Mouse (Mus musculus): ENCODE measurements at regions not wholly inside any gene's neighbourhood (a gene's known extent, or its start where the extent isn't known, plus 50 kb on each side); places are given as distances from the start of the nearest gene placed in this dataset.

DNA sequence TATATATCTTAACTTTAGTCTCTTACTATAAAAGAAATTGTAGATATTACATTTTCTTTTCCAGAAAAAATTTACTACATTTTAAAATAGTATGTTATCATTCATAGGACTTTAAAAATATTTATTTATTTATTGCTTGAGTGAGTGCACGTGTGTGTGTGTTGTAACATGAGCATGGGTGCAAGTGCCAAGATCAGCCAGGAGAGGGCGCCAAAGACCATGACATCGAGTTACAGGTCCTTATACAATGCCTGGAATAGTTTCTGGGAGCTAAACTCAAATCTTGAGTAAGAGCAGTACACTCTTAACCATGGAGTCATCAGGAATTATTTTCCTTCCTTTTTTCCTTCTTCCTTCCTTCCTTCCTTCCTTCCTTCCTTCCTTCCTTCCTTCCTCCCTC lies 185.4 kb upstream of the Mageb4 start:
- peak; percentile 4 for DNase-seq (ENCODE audit: low spot score)

Data from urinary bladder, postnatal 14 days (tissue).